Mouse (Mus musculus) thymus, adult 2 months (tissue): ENCODE data around the gene Ddx20. TPM values are rescaled to one million over a fixed set of nuclear protein-coding genes. Genes with fewer than 3 reads are reported as not detected.

Experiments used
- DNase-seq: peaks from one replicate; pipeline ENCODE4 v3.0.0; 2021
- H3K27ac ChIP-seq: fragments of 200-500 bp; 2 replicates; pipeline ENCODE4 v1.5.1; 2012; ENCODE audit warnings: low read length, control low read depth; ENCODE audit not compliant: control insufficient read depth, insufficient read depth
- H3K27me3 ChIP-seq: fragments of 200-500 bp; 2 replicates; pipeline ENCODE4 v1.6.1; 2012; ENCODE audit warnings: mild to moderate bottlenecking, low read length, moderate library complexity, mixed read lengths; ENCODE audit not compliant: control insufficient read depth, insufficient read depth
- H3K36me3 ChIP-seq: fragments of 200-500 bp; 2 replicates; pipeline ENCODE4 v1.6.1; 2012; ENCODE audit warnings: mild to moderate bottlenecking, low read length, moderate library complexity; ENCODE audit not compliant: control insufficient read depth, insufficient read depth
- H3K4me1 ChIP-seq: fragments of 200-500 bp; replicated peaks from 2 replicates; pipeline ENCODE4 v1.6.1; 2012; ENCODE audit warnings: low read length; ENCODE audit not compliant: control insufficient read depth, insufficient read depth
- H3K4me3 ChIP-seq: fragments of 200-500 bp; 2 replicates; pipeline ENCODE4 v1.5.1; 2012; ENCODE audit warnings: mild to moderate bottlenecking, low read length, control low read depth, moderate library complexity; ENCODE audit not compliant: control insufficient read depth, insufficient read depth
- CTCF ChIP-seq: fragments of 200-500 bp; IDR thresholded peaks from 2 replicates; pipeline ENCODE4 v1.5.1; 2012; ENCODE audit warnings: mild to moderate bottlenecking, control low read depth, low read length, moderate library complexity, borderline replicate concordance; ENCODE audit not compliant: control insufficient read depth, poor library complexity, insufficient read depth; ENCODE audit errors: extremely low read depth
- POLR2A ChIP-seq: fragments of 200-500 bp; IDR thresholded peaks from 2 replicates; pipeline ENCODE4 v1.6.1; 2012; ENCODE audit warnings: mild to moderate bottlenecking, low read length, control low read depth, moderate library complexity; ENCODE audit not compliant: control insufficient read depth, poor library complexity, insufficient read depth; ENCODE audit errors: extremely low read depth
- WGBS: fragments of 180-500 bp; shearing (Covaris S2); methylation state at CpG from one replicate; pipeline ENCODE4 v1.1.7; 2018; 5-methylcytosine and 5-hydroxymethylcytosine counted together
- polyA plus RNA-seq: library from polyadenylated mRNA; depleted of rRNA; stranded (reverse); fragments of >200 nt; gene quantifications from 2 replicates; pipeline ENCODE4 v1.2.3, GENCODE M21; 2012; rRNA removed

Gene Ddx20
- polyA plus RNA-seq, 1 experiment: 33.5 TPM

DNA sequence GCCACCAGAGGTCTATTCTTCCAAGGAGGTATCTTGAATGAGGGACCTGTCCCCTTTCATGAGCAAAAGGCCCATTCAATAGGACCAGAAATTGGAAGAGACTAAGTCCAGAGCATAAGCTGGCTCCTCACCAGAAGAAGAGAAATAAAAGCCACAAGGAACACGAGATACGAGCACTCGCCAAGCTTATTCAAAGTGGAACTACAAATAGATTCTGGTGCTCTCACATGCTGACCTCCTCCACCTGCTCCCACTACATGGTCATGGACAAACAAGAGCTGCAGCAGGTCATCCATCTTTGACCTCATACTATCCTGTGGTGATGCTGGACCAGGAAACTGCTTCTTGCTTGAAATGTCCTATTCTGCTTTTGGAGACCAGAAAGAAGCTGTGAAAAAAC, 54.4 kb downstream of the Ddx20 start:
- no peak overlapping the region for H3K27ac ChIP-seq
- H3K36me3 ChIP-seq: no peaks in the 10 kb centered on the region
- H3K4me3 ChIP-seq: no peak overlapping the region
- WGBS: 90% methylated on average over 3 of the region's 3 CpGs
- TF ChIP-seq POLR2A (no peak), CTCF (no peak)
- DNase-seq: no peak
- no peaks in the 10 kb centered on the region for H3K4me1 ChIP-seq
- no peaks in the 10 kb centered on the region for H3K27me3 ChIP-seq

DNA sequence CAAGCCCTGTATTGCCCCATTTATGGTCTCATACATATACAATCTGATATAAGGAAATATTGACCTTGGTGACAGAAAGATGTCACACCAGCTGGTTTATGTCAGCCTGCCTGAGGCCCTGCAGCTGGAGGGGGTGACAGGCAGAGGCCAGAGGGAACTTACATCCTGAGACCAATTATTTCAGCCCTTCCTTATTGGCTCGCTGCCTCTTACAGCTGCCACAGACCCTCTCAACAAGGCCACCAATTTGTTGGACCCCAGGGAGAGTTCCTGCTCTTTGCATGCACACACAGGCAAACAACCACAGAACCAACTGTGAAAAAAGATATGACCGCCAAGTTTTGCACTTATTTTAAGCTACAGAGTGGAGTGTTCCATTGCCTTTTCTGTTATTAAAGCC, 55.1 kb downstream of the Ddx20 start:
- 48% methylated on average over 2 of the region's 2 CpGs for WGBS
- no peaks in the 10 kb centered on the region for H3K27me3 ChIP-seq
- H3K4me1 ChIP-seq: no peaks in the 10 kb centered on the region
- no peak for DNase-seq
- no peak overlapping the region for H3K4me3 ChIP-seq
- TF ChIP-seq POLR2A: no peak
- TF ChIP-seq CTCF: no peak
- no peak overlapping the region for H3K27ac ChIP-seq
- H3K36me3 ChIP-seq: no peaks in the 10 kb centered on the region

Other genes with a start within 250 kb of the Ddx20 start
- 0.33 and 0.58 TPM in 2 replicates for gene Kcnd3, start 235.2 kb downstream of the Ddx20 start, polyA plus RNA-seq
- 5.5 TPM in 2 replicates for gene Inka2, start 17.0 kb upstream of the Ddx20 start, polyA plus RNA-seq
- 11.8 and 14.4 TPM in 2 replicates for gene Rap1a, start 113.8 kb upstream of the Ddx20 start, polyA plus RNA-seq
- gene Adora3, start 183.3 kb upstream of the Ddx20 start, polyA plus RNA-seq: 0.68 and 0.90 TPM in 2 replicates
- gene Tmigd3, start 183.3 kb upstream of the Ddx20 start, polyA plus RNA-seq: 0.82 and 1.1 TPM in 2 replicates
- 2.6 and 3.7 TPM in 2 replicates for gene I830077J02Rik, start 245.1 kb upstream of the Ddx20 start, polyA plus RNA-seq